Mouse (Mus musculus): ENCODE data around the gene Gm49325. TPM values are rescaled to one million over a fixed set of nuclear protein-coding genes. Genes with fewer than 3 reads are reported as not detected.
A peak's percentile ranks its signal among the peaks of the same experiment; 100 is the strongest.

Gm49325 gene
- polyA plus RNA-seq, 1 experiment from 2014 or later: 2.5 TPM

MicroRNA genes within 50 kb of the gene (microRNA counts, 519-probe panel; counts per million panel counts)
- microRNA mmu-miR-1930: 110 counts per million, percentile 56 among the panel's probes with 10 or more counts

Small RNAs within 50 kb of the gene (microRNA-seq; reads per million reads assigned to microRNA genes)
- gene Mir1930: 17.1 reads per million, percentile 33 among the genes with 10 or more reads in this experiment

Other genes with a start within 250 kb of the Gm49325 start
- 10.0 and 10.9 TPM in 2 replicates for gene Adarb1, start 187.9 kb upstream of the Gm49325 start, polyA plus RNA-seq (2015; fragmentation: Nextera tagmentation; extraction: Ambion mirVana)
- gene Fam207a, start 90.4 kb upstream of the Gm49325 start, polyA plus RNA-seq (2015; fragmentation: Nextera tagmentation; extraction: Ambion mirVana): 38.5 and 41.6 TPM in 2 replicates
- gene Itgb2, start 75.9 kb upstream of the Gm49325 start, polyA plus RNA-seq (2015; fragmentation: Nextera tagmentation; extraction: Ambion mirVana): 0.61 and 0.87 TPM in 2 replicates
- gene Pttg1ip, start 24.5 kb upstream of the Gm49325 start, polyA plus RNA-seq (2015; fragmentation: Nextera tagmentation; extraction: Ambion mirVana): 57.5 and 59.0 TPM in 2 replicates
- gene Sumo3, start 100 bp upstream of the Gm49325 start, polyA plus RNA-seq (2015; fragmentation: Nextera tagmentation; extraction: Ambion mirVana): 302 and 320 TPM in 2 replicates
- 89.8 and 95.5 TPM in 2 replicates for gene Ube2g2, start 16.1 kb downstream of the Gm49325 start, polyA plus RNA-seq (2015; fragmentation: Nextera tagmentation; extraction: Ambion mirVana)
- gene Tspear, start 80.4 kb downstream of the Gm49325 start, polyA plus RNA-seq (2015; fragmentation: Nextera tagmentation; extraction: Ambion mirVana): 0.67 and 1.2 TPM in 2 replicates
- gene Gm19402, start 84.6 kb downstream of the Gm49325 start, polyA plus RNA-seq (2015; fragmentation: Nextera tagmentation; extraction: Ambion mirVana): not detected in 2 replicates
- gene Gm9508, start 91.0 kb downstream of the Gm49325 start, polyA plus RNA-seq (2015; fragmentation: Nextera tagmentation; extraction: Ambion mirVana): not detected in 2 replicates
- gene Gm10272, start 100.4 kb downstream of the Gm49325 start, polyA plus RNA-seq (2015; fragmentation: Nextera tagmentation; extraction: Ambion mirVana): not detected in 2 replicates
- not detected in 2 replicates for gene Gm10024, start 105.3 kb downstream of the Gm49325 start, polyA plus RNA-seq (2015; fragmentation: Nextera tagmentation; extraction: Ambion mirVana)
- gene Gm10142, start 109.6 kb downstream of the Gm49325 start, polyA plus RNA-seq (2015; fragmentation: Nextera tagmentation; extraction: Ambion mirVana): not detected in 2 replicates
- gene Krtap12-1, start 114.4 kb downstream of the Gm49325 start, polyA plus RNA-seq (2015; fragmentation: Nextera tagmentation; extraction: Ambion mirVana): not detected in 2 replicates
- gene Gm10100, start 120.3 kb downstream of the Gm49325 start, polyA plus RNA-seq (2015; fragmentation: Nextera tagmentation; extraction: Ambion mirVana): not detected in 2 replicates
- gene Gm18596, start 136.4 kb downstream of the Gm49325 start, polyA plus RNA-seq (2015; fragmentation: Nextera tagmentation; extraction: Ambion mirVana): not detected in 2 replicates
- not detected in 2 replicates for gene Gm9736, start 145.2 kb downstream of the Gm49325 start, polyA plus RNA-seq (2015; fragmentation: Nextera tagmentation; extraction: Ambion mirVana)
- not detected in 2 replicates for gene Gm3233, start 153.5 kb downstream of the Gm49325 start, polyA plus RNA-seq (2015; fragmentation: Nextera tagmentation; extraction: Ambion mirVana)
- gene Gm3238, start 165.1 kb downstream of the Gm49325 start, polyA plus RNA-seq (2015; fragmentation: Nextera tagmentation; extraction: Ambion mirVana): not detected in 2 replicates
- gene Gm7138, start 170.7 kb downstream of the Gm49325 start, polyA plus RNA-seq (2015; fragmentation: Nextera tagmentation; extraction: Ambion mirVana): not detected in 2 replicates
- not detected in 2 replicates for gene Gm3250, start 176.3 kb downstream of the Gm49325 start, polyA plus RNA-seq (2015; fragmentation: Nextera tagmentation; extraction: Ambion mirVana)
- not detected in 2 replicates for gene Gm7137, start 182.0 kb downstream of the Gm49325 start, polyA plus RNA-seq (2015; fragmentation: Nextera tagmentation; extraction: Ambion mirVana)
- not detected in 2 replicates for gene Gm9639, start 188.9 kb downstream of the Gm49325 start, polyA plus RNA-seq (2015; fragmentation: Nextera tagmentation; extraction: Ambion mirVana)
- not detected in 2 replicates for gene Gm19668, start 192.9 kb downstream of the Gm49325 start, polyA plus RNA-seq (2015; fragmentation: Nextera tagmentation; extraction: Ambion mirVana)
- not detected in 2 replicates for gene Gm9507, start 205.6 kb downstream of the Gm49325 start, polyA plus RNA-seq (2015; fragmentation: Nextera tagmentation; extraction: Ambion mirVana)
- not detected in 2 replicates for gene Gm2696, start 208.5 kb downstream of the Gm49325 start, polyA plus RNA-seq (2015; fragmentation: Nextera tagmentation; extraction: Ambion mirVana)
- not detected in 2 replicates for gene Krtap10-4, start 220.9 kb downstream of the Gm49325 start, polyA plus RNA-seq (2015; fragmentation: Nextera tagmentation; extraction: Ambion mirVana)
- gene Krtap10-10, start 229.8 kb downstream of the Gm49325 start, polyA plus RNA-seq (2015; fragmentation: Nextera tagmentation; extraction: Ambion mirVana): not detected in 2 replicates
- gene Gm36176, start 240.6 kb downstream of the Gm49325 start, polyA plus RNA-seq (2015; fragmentation: Nextera tagmentation; extraction: Ambion mirVana): not detected in 2 replicates
- gene Gm10318, start 246.7 kb downstream of the Gm49325 start, polyA plus RNA-seq (2015; fragmentation: Nextera tagmentation; extraction: Ambion mirVana): not detected in 2 replicates

All from midbrain, embryonic 13.5 days (tissue).